Mouse (Mus musculus) spleen, adult 2 months (tissue): ENCODE data around the gene Il20.

ENCODE experiments used
- CTCF ChIP-seq: fragments of 200-500 bp; IDR thresholded peaks from 2 replicates; pipeline ENCODE4 v1.5.1; 2011; ENCODE audit warnings: mild to moderate bottlenecking, inconsistent platforms; ENCODE audit not compliant: insufficient read depth, insufficient read length, insufficient replicate concordance; ENCODE audit errors: extremely low read depth
- POLR2A ChIP-seq: fragments of 200-500 bp; IDR thresholded peaks from 2 replicates; pipeline ENCODE4 v1.6.1; 2011; ENCODE audit warnings: low read depth, low read length, inconsistent platforms

- TF ChIP-seq CTCF (no peak), POLR2A (no peak)
Measured at GRCm38 (mm10) chr1:130936351-130936750, 25.1 kb upstream of the Il20 start.
